Mouse (Mus musculus): ENCODE data around the gene Rab37.

Rab37 gene

GRCm38 (mm10) chr11:115164976-115165374 lies 73.7 kb downstream of the Rab37 start:
- DNase-seq (ENCODE audit: low read depth, low spot score), result peak; percentile 40

- no peak for DNase-seq (ENCODE audit: low read depth, low spot score)
These were observed 75.5 kb downstream of the Rab37 start for GRCm38 (mm10) chr11:115166776-115167175.

DNA sequence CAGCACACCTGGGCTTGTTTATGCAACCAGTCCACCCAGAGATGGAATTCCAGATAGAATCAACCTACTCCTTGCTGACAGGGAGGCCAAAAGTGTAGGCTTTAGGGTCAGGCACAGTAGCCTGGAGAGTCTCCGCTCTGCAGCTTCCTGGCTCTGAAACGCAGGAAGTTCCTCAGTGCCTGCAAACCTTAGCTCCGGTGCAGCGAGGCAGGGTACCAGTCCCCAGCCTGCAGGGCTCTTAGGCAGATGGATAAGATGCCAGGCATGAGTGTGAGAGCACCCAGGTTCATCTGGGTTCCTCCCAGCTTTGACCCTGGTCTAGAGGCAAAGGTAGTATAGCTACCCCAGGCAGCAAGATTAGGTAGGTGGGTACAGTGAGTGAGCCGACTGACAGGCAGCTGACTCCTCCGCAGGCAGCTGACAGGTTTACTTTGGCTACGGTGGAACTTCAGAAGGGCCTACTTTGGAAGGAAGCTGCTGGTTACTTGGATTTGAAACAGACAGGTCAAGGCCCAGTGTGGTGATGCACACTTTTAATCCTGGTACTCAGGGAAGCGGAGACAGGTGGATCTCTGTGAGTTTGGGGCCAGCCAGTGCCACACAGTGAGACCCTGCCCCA lies 76.5 kb downstream of the Rab37 start:
- no peak for DNase-seq (ENCODE audit: low read depth, low spot score)

DNA sequence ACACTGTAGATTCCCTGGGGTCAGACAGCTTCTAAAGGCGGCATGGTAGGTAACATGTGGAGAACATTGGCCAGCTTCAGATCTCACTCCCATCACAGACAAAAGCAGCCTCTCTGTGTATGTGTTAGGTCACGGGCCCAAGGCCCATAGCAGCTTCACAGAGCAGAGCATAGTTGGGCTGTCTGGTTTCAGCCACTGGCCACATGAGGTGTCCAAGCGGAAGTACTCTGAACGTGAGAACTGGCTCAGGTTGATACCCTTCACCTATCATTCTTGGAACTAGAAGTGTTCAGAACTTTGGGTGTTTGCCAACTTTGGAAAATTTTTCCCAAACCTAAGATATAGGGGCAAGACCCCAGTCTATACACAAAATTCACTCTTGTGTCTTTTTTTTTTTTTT lies 78.2 kb downstream of the Rab37 start:
- no peak for DNase-seq (ENCODE audit: low read depth, low spot score)

- DNase-seq (ENCODE audit: low read depth, low spot score), result no peak
These were observed 79.9 kb downstream of the Rab37 start for GRCm38 (mm10) chr11:115171125-115171524.

DNA sequence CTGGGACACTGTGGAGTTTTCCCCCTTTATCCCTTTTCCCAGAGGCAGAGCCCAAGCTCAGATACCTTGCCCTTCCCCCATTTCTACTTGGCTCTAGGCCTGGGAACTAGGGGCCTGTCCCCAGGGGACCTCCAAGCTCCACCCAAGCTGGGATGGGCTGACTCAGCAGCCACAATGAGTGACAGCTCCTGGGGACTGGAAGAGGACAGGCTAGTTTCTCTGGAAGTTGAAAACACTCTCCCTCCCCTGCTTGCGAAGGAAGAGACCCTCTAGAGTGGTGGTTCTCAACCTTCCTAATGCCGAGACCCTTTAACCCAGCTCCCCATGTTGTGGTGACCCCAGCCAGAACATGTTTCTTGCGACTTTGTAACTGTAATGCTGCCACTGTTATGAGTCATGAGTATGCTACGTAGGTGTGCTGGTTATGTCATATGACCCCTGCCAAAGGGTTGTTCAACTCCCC lies 81.6 kb downstream of the Rab37 start:
- DNase-seq (ENCODE audit: low read depth, low spot score), result peak; percentile 45

DNA sequence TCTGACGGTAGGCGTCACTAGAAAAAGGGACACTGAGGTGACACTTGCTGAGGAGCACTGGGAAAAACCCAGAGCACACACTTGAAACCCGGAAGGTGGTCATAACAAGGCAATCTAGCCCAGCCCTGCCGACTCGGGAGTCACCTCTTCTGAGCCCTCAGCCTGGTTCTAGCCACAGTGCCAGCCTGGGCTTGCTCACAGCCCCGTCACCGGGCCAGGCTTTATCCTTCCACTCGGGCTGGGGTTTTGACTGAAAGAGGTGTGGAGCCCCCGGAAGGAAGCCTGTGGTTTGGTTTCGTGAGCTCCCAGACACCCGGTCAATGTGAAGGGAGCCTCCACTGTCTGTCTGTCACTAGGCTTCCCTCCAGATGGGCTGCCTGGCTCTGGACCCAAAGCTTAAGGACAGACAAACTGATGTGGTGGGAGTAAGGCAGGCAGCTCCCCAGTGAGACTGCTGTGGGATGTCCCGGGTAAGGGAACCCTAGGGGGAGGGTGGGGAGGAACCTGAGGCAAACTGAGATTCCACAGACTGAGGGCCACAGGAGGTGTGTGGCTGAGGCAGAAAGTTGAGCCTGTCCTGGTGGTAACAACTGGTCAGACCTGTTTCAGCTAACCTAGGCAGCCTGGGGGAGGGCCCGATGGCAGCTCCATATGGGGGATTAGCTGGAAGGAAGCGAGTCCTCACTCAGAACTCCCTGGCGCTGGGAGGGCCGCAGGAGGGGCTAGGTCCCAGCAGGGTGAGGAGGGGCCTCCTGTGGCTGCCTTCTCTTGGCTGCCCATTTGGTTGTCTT lies 82.5 kb downstream of the Rab37 start:
- DNase-seq (ENCODE audit: low read depth, low spot score), result no peak

DNA sequence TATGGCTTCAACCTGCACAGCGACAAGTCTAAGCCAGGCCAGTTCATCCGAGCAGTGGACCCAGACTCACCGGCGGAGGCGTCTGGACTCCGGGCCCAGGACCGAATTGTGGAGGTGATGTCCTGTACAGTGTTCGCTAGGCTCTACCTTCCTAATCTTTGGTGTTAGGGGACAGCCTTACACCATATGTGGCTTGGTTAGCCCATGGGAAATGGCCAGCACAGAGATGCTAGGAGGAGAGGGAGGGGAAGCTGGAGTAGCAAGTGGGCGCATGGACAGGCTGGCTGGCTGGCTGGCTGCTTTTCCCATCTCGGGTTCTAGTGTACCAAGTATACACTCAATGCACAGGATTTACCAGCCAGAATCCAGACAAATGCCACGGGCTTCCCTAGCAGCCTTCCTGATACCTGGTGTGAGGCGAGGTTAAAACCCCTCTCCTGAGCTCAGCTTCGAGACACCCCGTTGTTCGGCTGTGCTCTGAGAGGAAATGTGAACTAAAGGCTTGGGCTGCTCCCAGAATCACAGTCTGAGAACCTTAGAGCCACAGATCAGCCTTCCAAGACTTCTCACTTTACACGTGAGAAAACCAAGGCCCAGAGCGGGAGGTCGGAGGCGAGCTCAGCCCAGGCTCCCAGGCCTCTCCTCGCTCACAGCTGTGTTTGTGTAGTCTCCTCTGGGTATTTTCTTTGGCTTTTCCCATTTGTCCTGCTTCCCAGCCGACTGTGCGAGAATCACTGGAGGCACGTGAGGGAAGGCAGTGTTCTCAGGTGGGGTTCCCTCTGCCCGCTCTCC lies 85.4 kb downstream of the Rab37 start:
- DNase-seq (ENCODE audit: low read depth, low spot score), result no peak

DNA sequence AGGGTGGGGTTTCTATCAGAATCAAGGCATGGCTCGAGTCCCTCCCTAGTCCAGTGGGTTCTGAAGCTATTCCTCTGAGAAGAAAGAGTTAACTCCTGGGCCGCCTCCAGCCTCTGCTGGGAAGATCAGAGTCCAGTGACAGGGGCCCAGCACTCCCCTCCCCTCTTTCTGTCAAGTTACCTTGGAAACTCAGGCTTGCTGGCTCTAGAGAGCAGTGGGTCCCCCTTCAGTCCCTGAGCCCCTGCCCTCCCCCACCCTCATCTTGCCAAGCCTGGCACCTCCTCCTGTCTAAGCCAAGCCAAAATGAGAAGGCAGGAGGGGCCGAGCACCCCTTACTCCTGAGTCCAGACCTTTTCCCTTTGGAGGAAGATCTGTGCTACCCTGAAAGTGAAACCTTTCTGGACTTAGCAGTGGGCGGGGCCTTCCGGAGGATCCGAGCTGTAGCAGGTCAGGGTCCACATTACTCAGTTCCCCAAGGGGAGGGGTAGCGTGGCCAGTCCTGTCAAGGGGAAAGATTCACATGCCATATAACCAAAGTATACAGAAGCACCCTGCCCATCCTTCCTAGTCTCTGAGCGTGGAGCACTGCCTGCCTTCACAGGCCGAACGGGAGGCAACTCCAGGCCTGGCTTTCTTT lies 86.4 kb downstream of the Rab37 start:
- no peak for DNase-seq (ENCODE audit: low read depth, low spot score)

DNA sequence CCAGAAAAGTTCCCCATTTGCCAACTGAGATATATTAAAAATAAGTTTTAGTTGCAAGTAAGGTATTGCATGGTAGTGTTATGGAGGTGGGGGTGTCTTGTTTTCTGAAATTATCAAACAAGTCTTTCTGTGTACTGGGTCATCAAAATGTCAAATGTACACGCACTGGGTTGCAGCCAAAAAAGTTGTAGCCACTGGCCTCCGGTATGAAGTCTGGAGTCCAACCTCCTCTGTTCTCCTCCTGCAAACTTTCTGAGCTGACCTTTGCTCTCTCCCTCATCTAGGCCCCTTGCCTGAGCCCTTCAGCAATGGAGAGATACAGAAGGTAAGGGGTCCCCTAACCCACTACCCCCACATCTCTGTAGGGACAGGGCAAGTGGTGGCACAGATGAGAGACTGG lies 87.5 kb downstream of the Rab37 start:
- no peak for DNase-seq (ENCODE audit: low read depth, low spot score)

DNA sequence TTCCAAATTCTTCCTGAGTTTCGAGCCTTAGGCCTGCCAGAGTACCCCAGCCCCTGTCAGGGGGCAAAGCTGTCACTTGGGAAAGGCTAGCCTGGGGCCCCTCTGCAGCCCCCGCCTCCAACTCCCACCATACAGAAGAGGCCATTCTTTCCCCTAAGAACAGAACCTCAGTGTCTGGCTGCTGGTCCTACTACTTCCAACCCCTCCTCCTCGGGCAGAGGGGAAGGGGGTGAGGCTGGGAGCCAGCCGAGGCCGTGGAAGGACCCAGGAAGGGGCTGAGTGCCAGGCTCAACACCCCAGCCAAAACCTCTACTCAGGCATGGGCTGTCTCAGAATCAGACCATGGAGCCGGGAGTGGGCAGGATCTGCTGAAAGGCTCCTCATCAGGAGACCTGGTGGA lies 88.0 kb downstream of the Rab37 start:
- no peak for DNase-seq (ENCODE audit: low read depth, low spot score)

DNA sequence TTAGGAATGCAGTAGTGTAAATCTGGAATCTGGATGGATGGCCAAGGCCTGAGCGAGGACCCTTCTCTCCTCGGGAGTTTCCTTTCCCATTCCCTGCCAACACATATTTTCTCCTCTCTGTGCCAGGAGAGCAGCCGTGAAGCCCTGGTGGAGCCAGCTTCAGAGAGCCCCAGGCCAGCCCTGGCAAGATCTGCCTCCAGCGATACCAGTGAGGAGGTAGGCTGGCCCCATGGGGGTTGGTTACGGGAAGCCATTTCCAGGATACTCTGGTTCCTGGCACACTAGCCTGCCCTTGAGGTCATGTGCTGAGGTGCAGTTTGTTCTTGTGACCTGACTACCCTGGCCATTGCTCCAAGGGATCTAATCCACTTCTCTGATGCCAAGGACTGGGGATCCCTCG lies 88.7 kb downstream of the Rab37 start:
- DNase-seq (ENCODE audit: low read depth, low spot score), result no peak

GRCm38 (mm10) chr11:115181913-115182638 lies 90.8 kb downstream of the Rab37 start:
- DNase-seq (ENCODE audit: low read depth, low spot score), result peak; percentile 81

- no peak for DNase-seq (ENCODE audit: low read depth, low spot score)
These were observed 93.7 kb downstream of the Rab37 start for GRCm38 (mm10) chr11:115184973-115185372.

- peak; percentile 98 for DNase-seq (ENCODE audit: low read depth, low spot score)
These were observed 96.0 kb downstream of the Rab37 start, which contains the start of gene Tmem104 for GRCm38 (mm10) chr11:115187224-115187639. Tmem104 (plus strand) TSS chr11:115187487.

- no peak for DNase-seq (ENCODE audit: low read depth, low spot score)
These were observed 96.5 kb downstream of the Rab37 start, which contains the start of gene Nat9 for GRCm38 (mm10) chr11:115187693-115188092. Nat9 (minus strand) TSS chr11:115187859.

GRCm38 (mm10) chr11:115188539-115189231 lies 97.5 kb downstream of the Rab37 start:
- no peak for DNase-seq (ENCODE audit: low read depth, low spot score)

- no peak for DNase-seq (ENCODE audit: low read depth, low spot score)
These were observed 98.1 kb downstream of the Rab37 start for GRCm38 (mm10) chr11:115189304-115189703.

DNA sequence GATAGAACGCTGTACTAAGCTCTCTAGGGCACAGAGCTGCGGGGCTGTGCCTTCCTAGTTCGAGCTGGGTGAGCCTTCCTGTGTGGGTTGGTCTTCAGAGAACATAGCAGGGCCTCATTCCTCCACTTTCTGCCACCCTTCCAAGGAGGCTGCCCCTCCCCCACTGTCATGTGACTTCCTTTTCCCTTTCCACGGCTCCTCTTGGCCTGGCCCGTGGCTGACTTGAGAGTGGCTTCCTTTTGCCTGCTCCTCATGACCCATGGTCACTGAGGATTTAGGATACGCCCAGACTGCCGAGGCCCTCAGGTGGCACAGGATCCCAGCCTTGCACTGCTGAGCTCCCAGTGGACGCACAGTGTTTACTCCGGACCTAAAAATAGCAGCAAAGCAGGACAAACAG lies 100.9 kb downstream of the Rab37 start:
- DNase-seq (ENCODE audit: low read depth, low spot score), result no peak

DNA sequence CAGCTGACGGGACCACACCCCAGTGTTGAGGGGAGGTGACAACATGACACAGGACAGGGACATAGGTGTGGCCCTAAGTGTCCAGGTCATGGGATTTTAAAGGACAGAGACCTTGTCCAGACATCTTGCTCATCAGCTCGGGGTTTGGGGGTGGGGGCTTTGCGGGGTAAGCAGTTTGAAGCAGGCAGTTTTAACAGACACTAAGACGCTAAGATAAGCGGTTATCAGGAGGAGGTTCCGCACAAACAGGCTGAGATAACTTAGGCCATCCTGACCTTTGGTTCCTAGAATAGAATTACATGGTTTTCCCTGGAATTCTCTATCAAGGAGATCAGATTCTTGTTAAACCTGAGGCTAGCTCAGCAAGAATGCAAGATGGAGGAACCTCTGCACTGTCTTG lies 103.5 kb downstream of the Rab37 start:
- no peak for DNase-seq (ENCODE audit: low read depth, low spot score)
